Mouse (Mus musculus) embryonic fibroblast, embryonic 13.5 days (primary cell): ENCODE measurements around the gene Mcoln1.

Experiments
- CTCF ChIP-seq: IDR thresholded peaks from 2 replicates; pipeline ENCODE4 v1.5.1; 2011; ENCODE audit warnings: mild to moderate bottlenecking, control low read depth, low read length, moderate library complexity, borderline replicate concordance; ENCODE audit not compliant: insufficient read depth
- POLR2A ChIP-seq: IDR thresholded peaks from 2 replicates; pipeline ENCODE4 v1.6.1; 2011; ENCODE audit warnings: low read depth, mild to moderate bottlenecking, control low read depth, low read length, moderate library complexity

DNA sequence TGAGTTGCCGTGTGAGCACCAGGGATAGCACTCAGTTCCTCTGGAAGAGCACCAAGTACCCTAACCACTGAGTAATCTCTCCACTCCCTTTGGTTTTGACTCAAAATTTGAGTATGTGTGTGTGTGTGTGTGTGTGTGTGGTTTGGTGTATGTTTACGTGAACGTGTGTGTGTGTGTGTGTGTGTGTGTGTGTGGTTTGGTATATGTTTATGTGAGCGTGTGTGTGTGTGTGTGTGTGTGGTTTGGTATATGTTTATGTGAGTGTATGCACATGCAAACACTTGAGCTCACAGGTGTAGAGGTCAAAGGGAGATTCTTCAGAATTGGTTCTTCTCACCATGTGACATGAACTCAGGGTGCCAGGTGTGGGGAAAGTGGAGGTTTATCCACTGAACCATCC lies 55.9 kb downstream of the Mcoln1 start:
- no peak for TF ChIP-seq CTCF
- 0 out of 2 replicates have a peak, but pooled peaks have one; percentile 24 for TF ChIP-seq POLR2A
